Mouse (Mus musculus): ENCODE measurements around the gene Cdrt4.

GRCm38 (mm10) chr11:62997039-62997717 lies 46.2 kb downstream of the Cdrt4 start:
- TF ChIP-seq CTCF (IDR thresholded peaks at IDR 0.05; ENCODE audit: borderline replicate concordance, control insufficient read depth, extremely low read depth, insufficient read depth, low read length, poor library complexity) = no peak
- no peak for TF ChIP-seq POLR2A (IDR thresholded peaks at IDR 0.05; ENCODE audit: control insufficient read depth, extremely low read depth, insufficient read depth, low read length, poor library complexity)

Data from thymus, adult 2 months (tissue).